Mouse (Mus musculus) cerebellum, adult 18-20 months (tissue): ENCODE results near the gene 1700067P10Rik.

Experiments
- DNase-seq, 2 experiments: peaks; one replicate each; pipeline ENCODE4 v3.0.0; 2021

1700067P10Rik gene

DNA sequence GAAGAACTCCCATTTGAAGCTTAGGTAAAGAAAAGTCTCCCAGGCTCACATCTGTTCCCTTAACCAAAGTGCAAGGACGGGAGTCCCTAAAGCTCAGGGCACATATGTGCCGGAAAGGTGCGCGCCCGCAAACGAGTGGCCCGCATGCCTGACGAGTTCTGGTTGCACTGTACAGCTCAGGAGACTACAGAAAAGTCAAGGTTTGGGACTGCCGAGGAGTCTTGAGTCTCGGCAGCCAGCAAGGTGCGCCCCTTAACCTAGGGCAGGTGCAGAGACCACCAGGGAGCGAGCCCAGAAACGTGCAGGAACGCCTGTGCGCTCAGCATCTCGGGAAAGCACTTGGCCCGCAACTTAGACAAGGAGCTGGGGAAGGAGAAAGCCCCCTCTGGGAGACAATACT, 7.2 kb downstream of the 1700067P10Rik start:
- no peak for DNase-seq

DNA sequence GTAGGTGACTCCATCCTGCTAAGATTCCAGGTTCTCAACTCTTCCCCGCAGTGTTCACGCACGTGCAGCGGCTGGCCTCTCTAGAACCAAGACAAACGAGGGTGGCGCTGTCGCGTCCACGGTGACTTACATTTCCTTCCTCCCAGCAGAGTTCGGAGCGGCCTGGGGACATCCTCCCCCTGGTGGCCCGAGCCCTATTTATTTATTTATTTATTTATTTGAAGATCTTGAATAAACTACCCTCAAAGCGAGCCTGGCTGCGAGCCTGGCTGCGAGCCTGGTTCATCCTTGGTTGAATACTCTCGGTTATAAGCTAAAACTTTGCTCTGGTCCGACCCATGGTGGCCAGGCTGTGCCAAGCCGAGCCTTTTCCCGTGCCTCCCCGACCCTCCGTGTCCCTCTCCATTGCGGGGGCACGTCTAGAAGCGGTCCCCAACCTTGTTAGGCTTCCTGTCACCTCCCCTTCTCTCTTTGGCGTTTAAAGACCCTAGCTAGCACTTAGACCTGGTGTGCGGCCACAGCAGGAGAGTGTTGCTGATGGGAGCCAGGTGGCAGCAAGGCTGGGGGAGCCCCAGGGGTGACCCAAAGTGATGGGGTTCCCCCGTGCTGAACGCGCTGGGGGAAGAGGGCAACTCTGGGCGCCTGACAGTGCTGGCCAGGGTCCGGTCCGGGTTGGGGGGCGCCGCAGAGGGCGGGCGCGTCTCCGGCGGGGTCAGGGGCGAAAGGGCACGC, 8.1 kb downstream of the 1700067P10Rik start:
- peak; percentile 21 to 24 for DNase-seq

DNA sequence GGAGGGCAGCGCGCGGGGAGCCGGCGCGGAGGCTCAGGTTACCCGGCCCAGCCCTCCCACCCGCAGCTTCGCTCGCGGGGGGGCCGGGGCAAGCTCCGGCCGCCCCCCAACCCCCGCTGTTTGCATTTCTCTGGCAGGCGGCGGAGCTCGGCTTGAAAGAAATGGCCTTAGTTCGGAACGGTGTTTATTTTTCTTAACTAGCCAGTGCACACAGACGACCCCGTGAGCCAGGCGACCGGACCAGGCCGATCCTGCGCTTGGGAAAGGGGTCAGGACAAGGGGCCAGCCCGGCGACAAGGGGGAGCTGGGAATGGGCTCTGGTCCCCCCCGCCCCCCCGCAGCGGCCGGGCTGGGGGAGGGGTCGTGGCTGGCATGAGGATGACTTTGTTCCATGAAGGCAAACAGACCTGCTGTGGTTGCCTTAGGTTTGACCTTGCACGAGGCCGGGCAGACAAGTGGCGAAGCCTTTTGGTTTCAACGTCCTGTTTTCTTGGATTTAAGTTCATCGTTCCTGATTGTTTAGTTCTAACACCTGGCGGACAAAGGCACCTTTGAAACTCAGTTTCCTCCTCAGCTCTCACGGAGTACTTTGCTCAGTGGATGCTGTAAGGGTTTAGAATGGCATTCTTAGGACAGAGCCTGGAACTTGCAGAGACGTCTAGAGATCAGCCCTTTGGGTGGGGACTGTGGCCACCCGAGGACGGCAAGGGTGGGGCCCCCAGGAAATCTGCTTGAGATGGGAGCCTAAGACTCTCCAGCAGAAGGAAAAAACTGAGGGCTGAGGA, 8.8 kb downstream of the 1700067P10Rik start:
- no peak for DNase-seq

DNA sequence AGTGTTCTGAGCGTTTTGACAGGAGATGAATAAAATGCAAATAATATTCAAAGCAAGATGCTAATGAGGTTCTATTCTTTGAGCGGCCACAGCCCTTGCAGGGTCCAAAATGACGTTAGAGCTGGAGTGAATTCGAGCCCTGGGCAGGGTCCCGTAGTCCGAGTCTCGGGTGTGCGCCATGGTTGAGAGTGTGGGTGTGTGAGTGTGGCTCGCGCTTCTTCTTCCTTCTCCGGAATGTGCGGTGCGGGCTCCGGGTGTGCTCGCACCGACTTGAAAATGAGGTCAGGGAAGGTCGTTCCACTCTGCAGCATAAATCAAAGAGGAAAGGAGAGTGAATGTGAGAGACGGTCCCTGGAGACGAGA, 9.4 kb downstream of the 1700067P10Rik start:
- DNase-seq = no peak

DNA sequence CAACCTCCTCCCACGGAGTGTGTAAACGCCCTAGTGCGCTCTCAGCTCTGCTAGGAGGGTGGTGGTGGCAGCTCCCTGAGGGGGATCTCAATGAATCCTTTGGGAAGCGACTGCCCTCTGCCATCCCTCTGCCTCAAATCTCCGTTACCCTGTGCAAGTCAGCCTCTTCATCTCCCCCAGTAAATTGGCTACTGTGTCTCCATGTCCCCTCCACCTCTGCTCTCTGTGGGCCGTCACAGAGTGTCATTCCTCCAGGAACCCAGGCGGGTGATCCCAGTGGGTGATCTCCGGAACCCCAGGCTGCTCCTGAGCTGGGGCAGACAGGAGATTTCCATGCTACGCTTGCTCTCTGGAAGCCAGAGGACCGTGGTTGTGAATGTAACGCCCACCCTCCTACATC, 10.2 kb downstream of the 1700067P10Rik start:
- DNase-seq = no peak

DNA sequence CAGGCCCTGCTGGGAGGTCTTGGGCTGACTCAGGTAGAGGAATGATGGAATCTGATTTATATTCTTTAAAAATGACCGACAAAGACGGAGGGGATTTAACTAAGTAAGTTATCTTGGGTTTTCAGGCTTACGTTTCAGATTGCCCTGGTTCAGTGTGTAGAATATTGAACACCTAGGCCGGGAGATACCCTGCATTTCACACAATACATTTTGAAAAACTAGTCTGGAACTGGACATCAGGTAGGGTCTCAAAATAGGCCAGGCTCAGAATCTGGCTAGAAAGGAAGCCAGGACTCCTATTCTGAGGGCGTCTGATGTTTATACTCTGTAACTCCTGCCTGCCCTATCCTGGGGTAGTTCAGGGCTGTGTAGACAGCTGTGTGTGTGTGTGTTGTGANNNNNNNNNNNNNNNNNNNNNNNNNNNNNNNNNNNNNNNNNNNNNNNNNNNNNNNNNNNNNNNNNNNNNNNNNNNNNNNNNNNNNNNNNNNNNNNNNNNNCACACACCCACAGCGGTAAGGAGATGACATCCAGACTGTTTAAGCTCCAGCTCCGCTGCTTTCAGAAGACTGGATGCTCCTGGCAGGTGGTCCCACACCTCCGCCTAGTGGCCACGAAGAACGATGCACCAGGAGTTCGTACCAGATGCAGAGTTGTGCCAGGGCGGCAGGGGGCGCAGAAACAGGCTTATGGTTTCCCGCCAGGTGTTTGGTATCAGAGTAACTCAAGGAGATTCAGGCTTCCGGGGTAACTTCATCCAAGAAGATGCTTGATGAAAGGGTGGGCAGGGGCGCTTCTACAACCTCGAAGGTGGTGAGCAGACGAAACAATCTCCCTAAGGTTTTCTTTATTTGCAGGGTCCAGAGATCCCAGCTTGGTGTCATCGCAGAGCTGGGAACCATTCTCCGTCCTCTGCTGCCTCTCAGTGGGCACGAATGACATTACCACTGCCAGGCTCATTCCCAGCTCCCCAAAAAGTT, 11.6 kb downstream of the 1700067P10Rik start:
- DNase-seq = peak; percentile 59 to 79

DNA sequence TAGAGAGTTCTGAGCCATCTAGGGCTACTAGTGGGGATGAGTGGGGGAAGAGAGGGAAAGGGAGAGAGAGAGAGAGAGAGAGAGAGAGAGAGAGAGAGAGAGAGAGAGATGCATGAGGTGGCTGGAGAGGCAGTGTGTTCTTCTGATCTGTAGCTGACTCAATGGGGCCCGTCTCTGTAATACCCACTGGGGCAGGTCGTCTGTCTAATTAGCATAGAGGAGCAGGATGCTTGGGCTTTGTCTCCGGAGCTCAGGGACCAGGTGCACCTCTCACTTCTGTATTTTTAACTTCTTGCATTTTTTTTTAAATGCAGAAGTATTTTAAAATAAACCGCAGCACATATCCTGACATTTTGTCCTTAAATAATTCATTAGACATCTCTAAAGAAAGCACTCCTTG, 18.2 kb downstream of the 1700067P10Rik start:
- no peak for DNase-seq

DNA sequence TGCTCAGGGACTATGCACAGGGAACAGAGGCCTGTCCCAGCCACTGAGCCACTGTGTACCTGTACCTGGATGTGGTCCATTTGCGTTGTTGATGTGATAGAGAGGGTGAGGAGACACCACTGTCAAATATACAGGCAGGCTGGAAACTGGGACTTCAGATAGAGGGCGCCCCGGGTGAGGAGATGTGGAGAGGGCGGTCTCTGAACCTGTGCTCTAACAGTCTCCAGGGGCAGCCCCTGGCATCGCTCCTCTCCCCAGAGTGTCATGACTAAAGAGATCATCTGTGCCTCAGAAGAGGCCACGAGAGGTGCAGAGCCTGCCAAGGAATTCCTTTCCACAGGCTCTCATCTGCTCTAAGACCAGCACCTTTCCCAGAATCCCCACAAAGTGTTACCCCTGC, 18.7 kb downstream of the 1700067P10Rik start:
- no peak for DNase-seq

DNA sequence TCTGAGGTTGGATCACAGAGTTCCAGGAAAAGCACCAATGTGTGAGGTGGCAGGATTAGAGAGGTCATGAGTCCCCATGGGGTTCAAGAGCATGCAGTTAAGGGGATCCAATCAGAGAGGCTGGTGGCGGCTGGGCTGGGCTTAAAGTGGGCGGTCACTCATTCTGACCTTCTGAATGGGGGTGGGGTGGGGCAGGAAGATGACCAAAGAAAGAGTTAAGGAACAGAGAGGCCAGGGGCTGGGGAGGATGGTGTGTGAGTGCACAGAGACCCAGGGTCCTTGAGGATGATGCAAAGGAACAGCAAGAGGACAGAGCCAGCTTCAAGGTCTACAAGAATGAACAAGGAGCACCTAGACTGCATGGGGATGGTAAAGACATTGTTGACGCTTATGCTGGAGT, 19.4 kb downstream of the 1700067P10Rik start:
- no peak for DNase-seq

DNA sequence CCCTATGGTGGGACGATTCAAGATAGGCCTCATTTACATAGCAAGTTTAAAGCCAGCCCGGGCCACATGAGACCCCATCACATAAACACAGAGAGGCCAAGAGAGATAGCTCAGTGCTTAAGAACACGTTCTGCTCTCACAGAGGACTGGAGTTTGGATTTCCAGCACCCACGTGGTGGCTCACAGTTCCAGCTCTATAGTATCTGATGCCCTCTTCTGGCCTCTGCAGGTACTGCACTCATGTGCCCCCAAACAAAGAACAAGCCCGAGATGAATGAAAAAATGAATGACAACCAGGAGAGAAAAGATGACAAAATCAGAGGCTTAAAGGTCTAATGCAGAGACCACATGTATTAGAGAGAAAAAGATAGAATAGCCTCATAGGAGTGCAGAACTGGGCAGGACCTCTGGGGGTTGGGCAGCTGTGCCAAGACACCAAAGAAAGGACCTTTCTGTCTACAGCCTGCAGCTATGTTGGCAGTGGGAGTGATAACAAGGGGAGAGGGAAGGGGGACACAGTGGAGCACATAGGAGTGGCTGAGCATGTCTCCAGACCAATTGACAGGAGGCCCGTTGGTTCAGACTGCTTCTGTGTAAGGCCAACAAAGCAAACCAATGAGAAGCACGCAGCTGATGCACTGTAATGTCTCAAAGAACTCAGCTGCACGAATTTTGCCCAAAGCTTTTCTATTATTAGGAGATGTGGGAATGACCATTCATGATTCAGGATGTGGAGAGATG, 21.6 kb downstream of the 1700067P10Rik start:
- peak; percentile 5 to 22 for DNase-seq

DNA sequence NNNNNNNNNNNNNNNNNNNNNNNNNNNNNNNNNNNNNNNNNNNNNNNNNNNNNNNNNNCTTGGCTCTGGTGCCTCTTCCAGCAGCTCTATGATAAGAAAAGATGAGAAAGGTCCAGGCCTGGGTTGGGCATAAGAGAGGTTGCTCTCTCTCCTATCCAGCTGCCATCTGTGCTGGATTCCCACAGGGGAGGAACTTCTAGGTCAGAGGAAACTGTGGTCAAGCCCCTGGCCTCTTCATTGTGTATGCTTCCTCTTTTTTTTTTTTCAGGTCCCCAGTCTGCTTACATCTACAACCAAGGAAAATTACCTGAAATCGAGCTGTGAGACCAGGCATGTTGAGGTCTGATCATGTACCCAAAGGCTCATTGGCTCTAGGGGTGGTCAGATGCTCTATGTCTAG, 29.5 kb downstream of the 1700067P10Rik start:
- no peak for DNase-seq

DNA sequence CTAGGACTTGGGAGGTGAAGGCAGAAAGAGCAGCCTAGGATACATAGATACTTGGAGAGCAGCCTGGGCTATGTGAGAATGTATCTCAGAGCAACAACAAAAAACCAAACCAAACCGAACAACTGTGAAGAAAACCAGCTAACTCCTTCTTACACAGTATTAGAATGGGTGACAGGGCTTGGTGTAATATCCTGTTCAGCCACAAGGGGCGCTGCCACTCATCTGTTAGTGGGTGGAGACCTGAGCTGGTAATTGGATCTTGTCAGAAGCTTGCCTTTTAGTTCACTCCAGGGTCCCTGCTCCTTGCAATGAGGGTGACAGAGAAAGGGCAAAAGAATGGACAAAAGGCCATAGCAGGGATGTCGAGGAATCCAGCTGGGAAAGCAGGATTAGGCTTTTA, 30.5 kb downstream of the 1700067P10Rik start:
- DNase-seq = peak; percentile 59 to 66

DNA sequence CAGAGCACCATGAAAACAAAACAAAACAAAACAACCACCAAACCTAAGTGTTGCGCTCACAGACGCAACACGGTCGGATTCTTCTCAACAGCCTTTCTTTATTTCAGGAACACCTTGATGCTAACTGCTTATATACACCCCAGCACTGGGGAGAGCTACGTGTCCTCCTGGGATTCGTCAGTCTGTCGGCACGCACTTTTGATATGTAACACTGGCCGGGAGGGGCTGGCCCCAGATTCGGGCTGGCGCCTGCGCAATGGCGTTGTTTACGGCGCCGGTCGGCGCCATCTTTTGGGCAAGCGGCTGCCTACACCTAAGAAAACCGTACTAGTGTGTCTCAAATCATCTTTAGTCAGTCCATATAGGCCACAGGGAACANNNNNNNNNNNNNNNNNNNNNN, 31.3 kb downstream of the 1700067P10Rik start:
- no peak for DNase-seq

DNA sequence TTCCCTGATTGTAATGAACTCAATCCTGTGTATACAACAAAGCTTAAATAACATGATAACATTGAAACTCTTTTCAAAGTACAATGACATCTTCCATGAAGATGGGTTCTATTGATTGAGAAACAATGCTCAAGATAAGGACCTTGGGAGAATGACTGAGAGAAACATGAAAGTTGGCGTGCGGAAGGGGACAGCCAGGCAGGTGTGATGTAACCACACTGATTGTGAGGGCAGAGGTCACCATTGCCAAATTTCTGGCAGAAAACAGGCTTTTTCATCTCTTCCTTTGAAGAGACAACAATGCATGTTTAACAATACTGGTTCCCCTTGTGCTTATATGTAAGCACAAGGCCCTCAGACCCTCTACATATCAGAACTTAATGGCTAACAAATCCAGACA, 43.7 kb downstream of the 1700067P10Rik start:
- no peak for DNase-seq
